14 mouse cellular contexts compared by ENCODE assay signal in genomic region chr4:124443613-124444108, GRCm38 (mm10).
DNase-seq lines count a peak whose midpoint lies in the region; ATAC-seq and TF ChIP-seq lines count a peak whose summit lies in the region.
"Had no signal": no experiment of that assay in that cellular context is flagged by ENCODE, and none has a peak within 500 bp of the region (broad histone marks: within the 10 kb centered on the region; RNA-seq: fewer than 3 reads in every experiment).

No protein-coding gene starts in this region.

- peak overlapping the region; percentile 13; the same call in 1 of the 2 replicates for H3K4me2 ChIP-seq in forebrain, postnatal 0 days (ENCODE audit: low read depth)
- H3K4me2 ChIP-seq in neural tube, embryonic 14.5 days (ENCODE audit: low read depth, low read length), result no peak overlapping the region
- H3K4me2 ChIP-seq: lung, embryonic 15.5 days had no signal

- no peak overlapping the region for H3K4me3 ChIP-seq in forebrain, postnatal 0 days (ENCODE audit: low read depth, low read length)
- H3K4me3 ChIP-seq in midbrain, embryonic 10.5 days, result peak overlapping the region; percentile 32
- no peak overlapping the region for H3K4me3 ChIP-seq in neural tube, embryonic 14.5 days (ENCODE audit: low read depth, low read length)
- H3K4me3 ChIP-seq: erythroblast, embryonic 14.5 days; lung, embryonic 15.5 days had no signal

- no peaks in the 10 kb centered on the region for H3K9me3 ChIP-seq in forebrain, postnatal 0 days (ENCODE audit: low read length)
- H3K9me3 ChIP-seq in midbrain, embryonic 10.5 days (replicated peaks), result no peaks in the 10 kb centered on the region
- H3K9me3 ChIP-seq in neural tube, embryonic 14.5 days (ENCODE audit: control insufficient read depth, low read length), result no peaks in the 10 kb centered on the region
- H3K9me3 ChIP-seq: lung, embryonic 15.5 days had no signal

- H3K27ac ChIP-seq in forebrain, postnatal 0 days (ENCODE audit: low read depth, low read length), result no peak overlapping the region
- H3K27ac ChIP-seq in midbrain, embryonic 10.5 days (replicated peaks), result peak overlapping the region; percentile 81
- H3K27ac ChIP-seq in neural tube, embryonic 14.5 days (ENCODE audit: low read depth, low read length), result no peak overlapping the region
- H3K27ac ChIP-seq: lung, embryonic 15.5 days had no signal

- under 1% methylated on average over 9 of the region's 10 CpGs for WGBS in forebrain, postnatal 0 days
- 0% methylated on average over 10 of the region's 10 CpGs for WGBS in midbrain, embryonic 10.5 days
- WGBS in neural tube, embryonic 14.5 days, result 1% methylated on average over 7 of the region's 10 CpGs

- ATAC-seq in forebrain, postnatal 0 days, result peak; percentile 32; the same call in 1 of the 2 replicates
- 0 out of 2 replicates have a peak, but pooled peaks have one; percentile 46 for ATAC-seq in neural tube, embryonic 14.5 days (ENCODE audit: low read depth)

- H3K4me1 ChIP-seq in forebrain, postnatal 0 days (ENCODE audit: insufficient read depth), result no peaks in the 10 kb centered on the region
- H3K4me1 ChIP-seq in midbrain, embryonic 10.5 days, result peaks cover 69% of the 10 kb centered on the region
- H3K4me1 ChIP-seq in neural tube, embryonic 14.5 days (ENCODE audit: control insufficient read depth, insufficient read depth, low read length), result 0 out of 2 replicates have a peak, but pooled peaks cover 4% of the 10 kb centered on the region

- H3K36me3 ChIP-seq in forebrain, postnatal 0 days (ENCODE audit: insufficient read depth), result no peaks in the 10 kb centered on the region
- H3K36me3 ChIP-seq in midbrain, embryonic 10.5 days, result no peaks in the 10 kb centered on the region
- no peaks in the 10 kb centered on the region for H3K36me3 ChIP-seq in neural tube, embryonic 14.5 days (ENCODE audit: control insufficient read depth, insufficient read depth, low read length)
- H3K36me3 ChIP-seq: lung, embryonic 15.5 days had no signal

- peak; percentile 48 for DNase-seq in embryo, embryonic 10 days (ENCODE audit: low spot score)
- no peak for DNase-seq in embryo, embryonic 9.5 days (ENCODE audit: extremely low spot score)
- DNase-seq in forebrain, postnatal 0 days, result peak; percentile 38
- peak; percentile 67 for DNase-seq in midbrain, embryonic 10.5 days (ENCODE audit: low spot score)
- DNase-seq in kidney, adult 18-20 months, result no peak
- DNase-seq in adrenal gland, adult 2 months, result no peak
- DNase-seq in frontal cortex, postnatal 36 days (ENCODE audit: low spot score in 2 of 2), result no peak
- DNase-seq: cerebellum, adult 9-11 months; gastrocnemius, postnatal 14 days; kidney, adult 11 months; thymus, adult 18-20 months had no signal

- no peak overlapping the region for H3K9ac ChIP-seq in forebrain, postnatal 0 days
- H3K9ac ChIP-seq in neural tube, embryonic 14.5 days (replicated peaks; ENCODE audit: low read depth, low read length), result no peak overlapping the region
- H3K9ac ChIP-seq: lung, embryonic 15.5 days had no signal

- no peak for TF ChIP-seq CTCF in forebrain, postnatal 0 days (IDR thresholded peaks at IDR 0.05; ENCODE audit: low read depth)

- H3K27me3 ChIP-seq in forebrain, postnatal 0 days (ENCODE audit: insufficient read depth, low read length), result no peaks in the 10 kb centered on the region; the same call in 1 of the 2 replicates
- peaks cover 88% of the 10 kb centered on the region for H3K27me3 ChIP-seq in midbrain, embryonic 10.5 days (ENCODE audit: low read depth, poor library complexity, severe bottlenecking)
- peaks cover 17% of the 10 kb centered on the region for H3K27me3 ChIP-seq in neural tube, embryonic 14.5 days (ENCODE audit: control insufficient read depth, insufficient read depth, low read length)

Comparison
In these comparisons a context has a peak if more than half of its experiments do, and no peak if none do; other contexts are left out.
1. DNase-seq: peak in embryo, embryonic 10 days (single experiment), forebrain, postnatal 0 days (single experiment) and midbrain, embryonic 10.5 days (single experiment); none in embryo, embryonic 9.5 days (single experiment), kidney, adult 18-20 months (single experiment), adrenal gland, adult 2 months (single experiment) and frontal cortex, postnatal 36 days (0 of 2).